Mouse (Mus musculus): ENCODE results near the gene Myo1a.

Gene Myo1a

DNA sequence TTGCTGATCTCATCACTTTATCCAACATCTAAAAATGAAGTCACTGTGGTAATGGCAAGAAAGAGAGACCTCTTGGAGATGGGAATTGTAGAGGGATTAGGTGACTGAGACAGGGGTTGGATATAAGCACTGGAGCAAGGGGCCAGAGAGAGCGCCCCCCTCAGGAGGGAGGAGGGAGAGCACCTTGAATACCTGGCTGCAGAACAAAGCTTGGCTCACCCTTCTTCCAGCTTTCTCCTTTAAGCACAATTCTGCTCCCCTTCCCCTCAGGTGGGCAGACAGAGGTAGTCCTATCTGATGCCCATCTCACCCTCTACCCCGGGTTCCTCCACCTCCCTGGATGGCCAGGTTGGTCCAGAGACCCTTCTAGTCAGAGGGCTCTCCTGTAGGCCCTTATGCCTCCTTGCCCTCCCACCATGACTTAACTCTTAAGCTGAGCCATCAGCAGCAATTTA lies at the start of gene Myo1a:
TSS of gene Myo1a (plus strand) at position 405 of the 455 bp plus-strand sequence.
- DNase-seq (ENCODE audit: low read depth, low spot score) = no peak

DNA sequence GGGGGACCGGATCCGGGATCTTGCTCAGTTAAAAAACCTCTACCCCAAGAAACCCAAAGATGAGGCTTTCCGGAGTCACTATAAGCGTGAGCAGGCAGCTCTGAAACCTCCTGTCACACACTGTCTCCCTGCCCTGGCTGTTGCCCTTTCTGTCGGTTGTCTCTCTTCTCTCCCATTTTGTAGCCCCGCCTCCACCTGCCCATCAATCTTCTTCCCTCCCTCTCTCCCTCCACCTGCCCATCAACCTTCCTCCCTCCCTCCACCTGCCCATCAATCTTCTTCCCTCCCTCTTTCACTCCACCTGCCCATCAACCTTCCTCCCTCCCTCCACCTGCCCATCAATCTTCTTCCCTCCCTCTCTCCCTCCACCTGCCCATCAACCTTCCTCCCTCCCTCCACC lies 47.4 kb upstream of the Myo1a start:
- DNase-seq (ENCODE audit: low read depth, low spot score) = peak; percentile 81

DNA sequence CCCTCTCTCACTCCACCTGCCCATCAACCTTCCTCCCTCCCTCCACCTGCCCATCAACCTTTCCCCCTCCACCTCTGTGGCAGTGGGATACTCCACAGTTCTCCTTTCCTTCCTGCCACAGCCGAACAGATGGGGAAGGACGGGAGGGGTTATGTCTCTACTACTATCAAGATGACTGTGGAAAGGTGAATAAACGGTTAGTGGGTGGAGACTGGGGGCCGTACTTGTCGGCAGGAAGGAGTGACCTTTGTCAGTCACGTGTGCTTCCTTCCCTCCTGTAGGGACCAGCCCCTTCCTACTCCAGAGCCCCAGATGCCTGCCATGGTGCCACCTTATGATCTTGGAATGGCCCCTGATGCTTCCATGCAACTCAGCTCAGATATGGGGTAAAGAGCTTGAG lies 46.9 kb upstream of the Myo1a start:
- DNase-seq (ENCODE audit: low read depth, low spot score) = peak; percentile 97

DNA sequence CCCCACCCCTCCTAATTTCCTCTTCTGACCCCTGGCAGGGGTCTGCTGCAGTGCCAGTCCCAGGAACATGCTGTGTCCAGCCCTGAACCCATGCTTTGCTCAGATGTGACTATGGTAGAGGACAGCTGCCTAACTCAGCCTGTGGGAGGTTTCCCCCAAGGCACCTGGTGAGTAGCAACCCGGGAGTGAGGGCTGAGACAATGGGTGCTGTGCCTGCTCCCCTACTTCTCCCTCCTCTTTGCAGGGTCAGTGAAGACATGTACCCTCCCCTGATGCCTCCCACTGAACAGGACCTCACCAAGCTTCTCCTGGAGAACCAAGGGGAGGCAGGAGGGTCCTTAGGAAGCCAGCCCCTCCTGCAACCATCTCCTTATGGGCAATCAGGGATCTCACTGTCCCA lies 45.4 kb upstream of the Myo1a start:
- DNase-seq (ENCODE audit: low read depth, low spot score) = no peak

DNA sequence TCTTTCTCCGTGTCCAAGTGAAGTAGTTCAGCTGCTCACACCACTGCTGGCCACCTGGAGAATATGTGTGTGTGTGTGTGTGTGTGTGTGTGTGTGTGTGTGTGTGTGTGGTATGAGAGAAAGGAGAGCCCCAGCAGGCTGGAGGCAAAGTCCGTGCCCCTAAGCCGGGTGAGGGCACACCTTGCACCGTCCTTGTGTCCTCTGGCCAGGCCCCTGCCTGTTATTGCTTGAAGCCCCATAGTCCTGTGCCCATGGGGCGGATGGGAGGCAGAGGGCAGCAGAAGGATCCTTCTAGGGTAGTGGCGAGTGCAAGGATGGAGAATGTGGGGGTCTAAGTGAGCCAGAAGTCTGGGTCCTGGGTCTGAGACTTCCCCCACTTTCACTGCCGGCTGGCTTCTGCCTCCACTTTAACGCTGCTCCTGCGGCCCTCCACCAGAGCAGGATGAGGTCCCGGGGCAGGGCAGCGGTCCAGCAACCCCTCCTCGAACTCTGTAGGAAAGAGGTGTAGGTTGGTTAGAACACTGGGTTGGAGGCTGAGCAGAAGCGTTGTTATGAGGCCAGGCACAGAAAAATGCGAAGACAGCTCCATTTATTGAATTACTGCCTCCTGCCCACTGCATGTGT lies 43.6 kb upstream of the Myo1a start:
- no peak for DNase-seq (ENCODE audit: low read depth, low spot score)

DNA sequence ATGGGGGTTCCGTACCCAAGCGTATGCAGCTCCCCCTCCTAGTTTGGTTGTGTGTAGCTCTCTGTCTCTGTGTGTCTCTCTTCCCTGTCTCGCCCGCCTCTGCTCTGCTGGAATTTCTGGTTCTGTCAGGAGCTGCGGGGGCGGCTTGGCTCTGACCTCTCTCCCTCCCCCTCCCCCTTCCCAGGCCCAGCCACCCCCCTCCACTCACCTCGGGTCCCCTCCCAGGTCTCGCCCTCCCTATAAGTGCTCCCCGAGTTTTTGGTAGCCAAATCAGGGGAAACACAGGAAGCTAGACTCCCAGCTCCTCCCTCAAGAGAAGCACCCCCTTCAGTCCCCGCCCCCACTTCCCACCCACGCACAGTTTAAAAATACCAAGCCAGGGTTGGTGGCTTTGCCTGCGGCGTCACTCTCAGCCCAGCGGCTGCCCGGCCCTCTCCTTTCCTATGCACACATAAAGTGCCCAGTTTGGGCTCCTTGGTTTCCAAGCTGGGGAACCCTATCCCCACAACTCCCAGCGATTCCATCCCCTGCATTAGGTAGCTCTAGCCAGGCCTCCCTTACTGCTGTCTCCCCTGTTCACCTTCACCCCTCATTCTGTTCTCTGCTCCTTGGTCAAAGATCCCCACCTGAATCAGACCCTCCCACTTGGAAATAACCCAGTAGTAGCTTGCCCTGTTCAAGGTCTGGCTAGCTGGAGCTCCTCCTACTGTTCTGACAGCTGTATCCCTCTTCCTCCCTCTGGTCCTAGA lies 42.9 kb upstream of the Myo1a start:
- peak; percentile 87 for DNase-seq (ENCODE audit: low read depth, low spot score)

DNA sequence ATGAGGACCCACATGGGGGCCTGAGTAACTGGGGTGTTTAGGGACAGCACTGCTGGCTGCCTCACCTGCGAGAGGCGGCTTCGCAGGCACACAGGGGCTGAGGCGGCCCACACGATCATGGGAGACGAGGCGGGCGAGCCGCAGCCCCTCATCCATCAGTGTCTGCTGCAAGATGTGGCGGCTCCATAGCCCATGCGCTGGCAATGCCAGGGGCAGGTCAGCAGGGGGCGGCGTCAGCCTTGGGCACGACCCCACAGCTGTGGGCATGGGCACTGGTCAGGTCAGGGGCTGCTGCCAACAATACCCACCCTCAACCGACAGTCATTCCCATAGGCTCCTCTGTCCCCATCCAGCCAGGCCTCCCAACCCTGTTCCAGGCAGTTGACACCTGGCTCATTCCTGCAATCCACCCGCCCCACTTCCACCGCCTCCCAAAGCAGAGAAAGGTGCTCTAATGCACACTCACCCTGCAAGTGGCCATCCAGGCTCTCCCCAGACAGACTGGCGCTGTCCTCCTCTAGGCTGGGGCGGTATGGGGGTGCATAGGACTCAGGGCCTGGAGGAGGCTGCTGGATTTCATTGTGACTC lies 42.2 kb upstream of the Myo1a start:
- no peak for DNase-seq (ENCODE audit: low read depth, low spot score)

DNA sequence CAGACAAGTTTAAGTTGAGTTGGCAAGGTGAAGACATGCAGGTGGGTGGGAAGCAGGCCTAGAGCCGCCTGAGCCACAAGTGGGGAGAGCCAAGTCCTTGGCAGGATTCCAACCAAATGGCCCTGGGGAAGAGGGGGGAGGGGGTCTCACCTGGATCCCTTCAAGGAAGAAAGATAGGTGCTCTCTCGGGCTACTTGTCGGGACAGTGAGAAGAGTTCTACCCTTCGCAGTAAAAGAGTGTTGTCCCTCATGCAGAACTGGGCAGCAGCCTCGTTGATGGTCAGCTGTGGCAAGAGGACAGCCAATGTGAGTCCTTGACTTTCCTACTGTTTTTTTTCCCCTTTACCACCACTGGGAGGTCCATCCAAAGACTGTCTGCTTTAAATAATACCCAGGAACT lies 41.4 kb upstream of the Myo1a start:
- no peak for DNase-seq (ENCODE audit: low read depth, low spot score)

DNA sequence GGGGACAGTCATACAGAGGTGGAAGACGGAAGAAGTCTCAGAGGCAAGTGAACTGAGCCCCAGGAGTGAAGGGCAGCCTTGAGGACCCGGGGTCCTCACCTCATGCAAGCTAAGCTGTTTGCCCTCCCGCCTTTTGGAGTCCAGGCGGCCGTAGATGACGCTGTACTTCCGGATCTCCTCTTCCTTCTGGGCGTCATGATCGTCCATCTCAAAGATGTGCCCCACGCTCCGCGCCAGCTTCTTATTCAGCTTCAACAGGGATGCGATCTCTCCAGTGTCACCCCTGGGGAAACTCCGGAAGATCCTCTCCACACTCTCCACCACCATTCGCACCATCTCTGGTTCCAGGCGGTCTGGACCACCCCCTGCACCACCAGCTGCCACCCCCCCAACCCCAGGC lies 40.8 kb upstream of the Myo1a start:
- no peak for DNase-seq (ENCODE audit: low read depth, low spot score)

DNA sequence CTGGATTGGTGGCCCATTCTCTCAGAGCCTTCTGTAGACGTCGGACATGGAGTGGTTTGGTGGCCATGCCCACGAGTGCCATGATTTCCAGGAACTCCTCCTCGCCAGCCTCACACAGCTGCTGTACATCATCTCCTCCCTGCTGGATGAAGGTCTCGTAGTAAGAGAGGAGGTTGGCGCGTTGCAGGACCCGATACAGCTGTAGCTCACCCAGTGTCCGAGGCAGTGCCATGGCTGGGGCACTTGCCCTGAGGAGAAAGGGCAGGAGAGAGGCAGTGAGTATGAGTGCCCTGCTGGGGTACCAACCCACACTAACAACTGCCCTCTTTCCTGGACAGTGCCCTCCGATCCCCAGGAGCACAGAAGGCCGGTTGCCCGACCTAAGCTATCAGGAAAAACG lies 40.1 kb upstream of the Myo1a start:
- DNase-seq (ENCODE audit: low read depth, low spot score) = no peak

DNA sequence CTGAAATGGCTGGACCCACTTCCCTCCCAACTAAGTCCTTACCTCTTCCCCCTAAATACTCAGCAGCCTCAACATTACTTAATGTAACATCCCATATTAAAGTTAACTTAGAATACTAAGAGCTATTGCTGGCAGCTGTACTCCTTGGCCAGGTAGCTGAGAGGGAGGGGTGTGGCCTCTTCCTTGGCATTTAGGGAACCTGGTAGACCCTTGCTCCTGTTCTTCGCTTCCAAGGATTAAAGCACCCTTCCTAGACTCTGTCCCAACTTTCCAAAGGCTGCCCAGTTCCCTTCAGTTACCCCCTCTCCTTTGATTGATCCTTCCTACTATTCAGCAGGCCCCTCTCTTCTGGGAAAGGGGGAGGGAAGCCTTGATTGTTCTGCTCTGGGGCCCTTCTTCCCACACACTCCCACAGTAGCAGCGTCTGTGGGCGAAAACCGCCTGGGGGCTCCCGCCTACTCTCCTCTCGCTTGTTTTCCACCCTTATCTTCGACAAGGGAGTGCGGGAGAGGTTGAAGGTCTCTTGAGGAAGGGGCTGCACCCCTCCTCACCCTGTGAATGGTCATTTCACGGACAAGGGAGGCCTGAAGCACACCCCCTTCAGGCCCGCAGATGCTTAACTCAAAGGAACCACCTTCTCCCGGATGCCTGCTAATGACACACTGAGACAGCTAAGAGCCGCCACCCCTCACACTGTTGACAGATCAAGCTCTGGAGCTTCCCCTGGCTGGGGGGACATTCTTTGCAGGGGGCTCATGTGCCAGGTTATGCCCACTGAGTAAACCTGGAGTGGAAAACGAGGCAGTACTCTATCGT lies 39.4 kb upstream of the Myo1a start:
- DNase-seq (ENCODE audit: low read depth, low spot score) = peak; percentile 41

DNA sequence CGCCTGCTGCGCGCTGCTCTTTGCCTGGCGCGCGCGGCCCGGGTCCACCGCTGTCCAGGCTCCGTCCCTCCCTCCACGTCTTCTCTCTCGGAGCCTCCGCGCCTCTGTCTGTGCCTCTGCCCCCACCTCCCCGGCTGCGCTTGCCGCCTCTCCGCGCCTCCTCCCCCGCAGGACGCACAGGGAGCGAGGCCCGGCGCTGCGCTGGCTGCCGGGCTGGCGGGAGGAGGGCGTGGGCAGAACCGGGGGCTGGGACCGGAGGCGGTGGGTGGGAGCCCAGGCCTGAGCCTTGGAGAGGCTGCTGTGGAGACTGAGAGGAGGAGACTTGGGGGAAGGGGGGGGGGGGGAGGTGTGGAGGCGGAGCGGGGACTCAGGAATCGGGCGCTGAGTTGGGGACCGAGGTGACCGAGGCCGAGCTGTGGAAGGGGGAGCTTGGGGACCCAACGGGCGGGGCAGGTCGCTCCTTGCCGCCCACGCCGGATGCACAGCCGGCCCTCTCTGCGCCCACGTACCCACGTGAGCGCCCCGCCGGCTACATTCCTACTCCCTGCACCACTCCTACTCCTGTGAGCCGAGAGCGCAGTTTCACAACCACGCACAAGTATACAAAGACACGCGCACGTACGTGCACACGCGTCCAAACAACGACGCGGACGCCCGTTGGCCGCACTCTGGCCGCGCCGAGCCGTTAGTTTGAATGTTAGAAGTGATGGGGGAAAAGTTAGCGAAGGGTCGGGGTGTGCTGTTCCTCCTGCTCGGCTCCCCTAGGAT lies 38.3 kb upstream of the Myo1a start, which contains the start of gene Nemp1:
TSS of gene Nemp1 (plus strand) at position 401 of the 768 bp plus-strand sequence.
- peak; percentile 88 for DNase-seq (ENCODE audit: low read depth, low spot score)

DNA sequence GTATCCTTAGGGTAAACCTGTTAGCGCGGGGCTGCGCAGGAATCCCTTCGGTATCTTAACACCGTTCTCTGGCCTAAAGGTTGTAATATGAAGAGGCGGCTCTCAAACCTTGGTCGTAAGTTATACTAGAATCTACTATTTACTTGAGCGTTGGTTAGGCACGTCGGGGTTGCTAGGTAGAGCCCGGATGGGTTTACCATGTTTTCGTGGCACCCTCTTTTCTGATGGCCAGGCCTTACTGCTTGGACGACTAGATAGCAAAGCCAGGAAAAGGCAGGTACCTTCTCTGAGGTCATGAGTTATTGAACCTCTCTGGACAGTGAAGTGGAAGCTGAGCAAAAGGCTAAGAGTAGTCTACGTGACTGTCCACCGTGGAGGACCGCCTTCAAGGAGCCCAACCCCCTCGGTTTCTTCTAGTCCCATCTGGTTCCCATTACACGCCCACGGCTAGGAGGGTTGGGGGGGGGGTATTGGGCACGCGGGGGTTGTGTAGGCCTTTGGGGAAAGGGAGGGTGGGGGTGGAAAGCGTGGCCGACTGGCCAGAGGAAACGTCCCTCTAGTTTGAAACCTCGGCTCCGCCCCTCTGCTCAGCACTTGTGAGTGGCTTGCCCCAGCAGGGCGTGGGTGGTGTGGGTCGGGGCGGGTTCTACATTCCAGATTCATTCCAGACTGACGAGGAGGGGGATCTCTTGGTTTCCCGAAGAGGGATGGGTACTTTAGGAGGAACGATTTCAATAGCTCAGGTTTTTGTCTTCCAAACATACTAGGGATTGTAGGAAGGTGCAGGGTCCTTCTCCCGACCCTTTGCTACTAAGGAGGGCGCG lies 37.5 kb upstream of the Myo1a start:
- DNase-seq (ENCODE audit: low read depth, low spot score) = peak; percentile 97

DNA sequence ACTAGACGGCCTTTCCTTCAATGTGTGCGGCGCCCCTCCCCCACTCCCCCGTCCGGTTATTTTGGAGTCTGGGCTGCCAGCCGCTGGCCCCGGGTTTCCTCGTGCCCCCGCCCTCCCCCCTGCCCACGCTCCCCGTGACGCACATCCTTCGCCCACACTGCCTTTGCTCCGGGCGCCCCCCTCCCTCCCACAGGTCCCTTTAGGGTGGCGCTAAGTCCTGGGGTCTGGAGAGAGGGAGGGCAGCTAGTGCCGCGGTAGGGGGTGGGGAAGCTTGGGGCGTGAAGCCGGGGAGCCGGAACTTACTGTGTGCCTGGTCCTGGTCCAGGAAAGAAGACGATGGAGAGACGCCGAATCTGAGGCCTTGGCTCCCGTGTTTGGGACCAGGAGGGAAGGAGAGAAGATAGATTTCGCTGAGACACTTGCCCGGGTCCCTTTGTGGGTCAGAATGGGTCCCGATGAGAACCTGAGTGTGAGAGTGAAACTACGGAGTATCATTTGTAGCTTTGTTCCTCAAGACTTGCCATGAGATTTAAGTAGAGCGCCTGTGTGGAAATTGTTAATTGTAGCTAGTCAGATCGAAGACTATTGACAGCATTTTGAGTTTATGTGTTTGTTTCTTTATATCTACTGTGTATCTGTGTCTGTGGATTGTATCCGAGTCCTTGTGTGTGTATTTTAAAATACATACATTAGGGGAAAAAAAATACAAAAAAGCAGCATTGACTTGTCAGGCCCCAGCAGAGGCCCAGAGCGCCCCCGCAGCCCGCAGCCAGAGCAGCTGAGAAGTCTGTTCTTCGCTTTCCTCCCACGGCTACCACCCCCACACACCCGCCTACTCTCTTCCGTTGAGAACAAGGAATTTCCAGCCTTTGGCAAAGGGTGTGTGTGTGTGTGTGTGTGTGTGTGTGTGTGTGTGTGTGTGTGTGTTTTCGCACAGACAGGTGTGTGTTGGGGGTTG lies 36.6 kb upstream of the Myo1a start, which contains the start of gene Nab2:
TSS of gene Nab2 (minus strand) at position 476 of the 958 bp plus-strand sequence.
- DNase-seq (ENCODE audit: low read depth, low spot score) = peak; percentile 79

DNA sequence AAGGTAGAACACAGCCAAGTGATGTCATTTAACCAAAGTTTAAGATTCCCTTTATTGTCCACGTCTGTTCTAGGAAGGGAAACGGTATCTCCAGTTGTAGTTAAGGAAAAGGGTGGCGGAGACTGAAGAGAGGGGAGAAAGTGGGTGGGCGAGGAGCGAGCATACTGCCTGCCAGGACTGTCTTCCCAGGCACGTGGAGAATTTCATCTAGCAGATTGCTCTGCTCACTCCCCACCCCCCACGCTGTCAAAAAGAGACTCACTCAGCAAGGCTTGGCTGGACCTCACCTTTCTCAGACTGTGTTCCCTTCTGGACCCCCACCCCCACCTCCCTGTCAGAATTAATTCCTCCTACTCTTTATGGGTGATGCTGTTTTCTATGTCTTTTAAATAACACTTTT lies 35.8 kb upstream of the Myo1a start:
- peak; percentile 36 for DNase-seq (ENCODE audit: low read depth, low spot score)

DNA sequence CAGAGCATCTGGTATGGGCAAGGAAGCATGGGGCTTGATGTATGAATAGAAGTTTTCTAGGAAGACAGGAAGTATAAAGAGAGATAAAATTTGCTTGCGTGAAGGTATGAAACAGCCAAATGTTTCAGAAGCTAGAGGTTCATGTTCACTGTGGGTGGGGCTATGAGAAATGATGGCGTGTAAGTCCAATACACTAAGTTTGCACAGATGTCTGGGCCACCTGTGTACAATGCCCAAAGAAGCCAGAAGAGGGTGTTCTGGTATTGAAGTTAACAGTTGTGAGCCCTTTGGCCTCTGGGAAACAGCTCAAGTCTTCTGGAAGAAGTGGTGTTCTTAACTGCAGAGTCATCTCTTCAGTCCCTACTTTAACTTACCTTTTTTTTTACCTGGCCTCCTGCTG lies 34.8 kb upstream of the Myo1a start:
- DNase-seq (ENCODE audit: low read depth, low spot score) = peak; percentile 45

DNA sequence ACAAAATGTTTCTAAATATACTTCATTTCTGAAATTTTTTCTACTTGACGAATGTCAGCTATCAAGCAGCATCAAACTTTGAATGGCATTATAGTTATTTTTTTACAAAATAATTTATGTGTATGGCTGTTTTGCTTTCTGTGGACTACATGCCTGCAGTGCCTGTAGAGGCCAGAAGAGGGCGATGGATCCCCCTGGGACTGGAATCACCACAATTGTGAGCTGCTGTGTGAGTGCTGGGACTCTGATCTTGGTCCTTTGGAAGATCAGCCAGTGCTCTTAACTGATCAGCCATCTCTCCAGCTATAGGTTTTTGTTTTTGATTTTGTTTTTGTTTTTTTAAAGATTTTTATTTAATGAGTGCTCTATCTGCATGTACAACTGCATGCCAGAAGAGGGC lies 33.7 kb upstream of the Myo1a start:
- peak; percentile 68 for DNase-seq (ENCODE audit: low read depth, low spot score)

DNA sequence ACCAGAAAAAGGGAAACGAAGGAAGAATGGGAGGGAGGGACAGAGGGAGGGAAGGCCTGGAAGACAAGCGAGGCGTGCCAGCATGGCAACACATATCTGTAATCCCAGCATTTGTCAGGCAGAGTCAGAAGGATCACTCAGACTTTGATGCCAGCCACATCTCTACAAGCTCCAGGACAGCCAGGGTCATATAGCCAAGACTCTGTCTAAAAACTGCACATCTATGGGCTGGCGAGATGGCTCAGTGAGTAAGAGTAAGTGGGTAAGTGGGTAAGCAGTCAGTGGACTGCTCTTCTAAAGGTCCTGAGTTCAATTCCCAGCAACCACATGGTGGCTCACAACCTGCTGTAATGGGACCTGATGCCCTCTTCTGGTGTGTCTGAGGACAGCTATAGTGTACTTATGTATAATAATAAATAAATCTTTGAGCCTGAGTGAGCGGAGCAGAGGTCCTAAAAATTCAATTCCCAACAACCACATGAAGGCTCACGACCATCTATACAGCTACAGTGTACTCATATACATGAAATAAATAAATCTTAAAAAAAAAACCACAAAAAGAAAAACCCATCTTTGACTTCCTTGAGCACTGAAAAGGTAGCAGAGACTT lies 30.8 kb upstream of the Myo1a start:
- DNase-seq (ENCODE audit: low read depth, low spot score) = no peak
